Mouse (Mus musculus): ENCODE data around the gene Gm6217. TPM values are rescaled to one million over a fixed set of nuclear protein-coding genes. Genes with fewer than 3 reads are reported as not detected.
"Not testable (repeated sequence)": the region's sequence is repeated elsewhere in the genome, so short reads cannot be mapped to it uniquely, and the experiment has no call there.

The Gm6217 gene
- not detected in 2 replicates for polyA plus RNA-seq (2015; fragmentation: Nextera tagmentation; extraction: Ambion mirVana)

GRCm38 (mm10) chr1:82931326-82931725 lies at the start of gene Gm6217:
TSS of gene Gm6217 (minus strand) at chr1:82931399.
- not testable (repeated sequence) for ATAC-seq

GRCm38 (mm10) chr1:82977840-82978239 lies 46.6 kb upstream of the Gm6217 start:
- Histone ChIP-seq H3K9ac (no peak overlapping the region), H3K4me2 (replicated peaks) (no peak overlapping the region), H3K27ac (no peak overlapping the region), H3K4me1 (replicated peaks) (no peaks in the 10 kb centered on the region), H3K9me3 (no peaks in the 10 kb centered on the region), H3K27me3 (replicated peaks) (no peaks in the 10 kb centered on the region), H3K4me3 (replicated peaks) (no peak overlapping the region), H3K36me3 (no peaks in the 10 kb centered on the region)
- no peak for ATAC-seq

More at GRCm38 (mm10) chr1:82931326-82931725, at the start of gene Gm6217:
- H3K27ac ChIP-seq; H3K9me3 ChIP-seq; H3K27me3 ChIP-seq (replicated peaks); H3K9ac ChIP-seq; H3K4me1 ChIP-seq (replicated peaks); H3K36me3 ChIP-seq; H3K4me3 ChIP-seq (replicated peaks); H3K4me2 ChIP-seq (replicated peaks): not testable (repeated sequence)
- no CpG with 5 or more reads among the region's 6 CpGs for WGBS

- no peak overlapping the region for H3K9ac ChIP-seq
- no peaks in the 10 kb centered on the region for H3K9me3 ChIP-seq
- H3K4me1 ChIP-seq (replicated peaks) = no peaks in the 10 kb centered on the region
- no peak overlapping the region for H3K4me2 ChIP-seq (replicated peaks)
- H3K27ac ChIP-seq = no peak overlapping the region
- H3K4me3 ChIP-seq (replicated peaks) = no peak overlapping the region
- H3K27me3 ChIP-seq (replicated peaks) = no peaks in the 10 kb centered on the region
- no peak for ATAC-seq
- no peaks in the 10 kb centered on the region for H3K36me3 ChIP-seq
- 82% methylated on average over 5 of the region's 5 CpGs for WGBS
These were observed 44.6 kb upstream of the Gm6217 start for GRCm38 (mm10) chr1:82975750-82976149.

- ATAC-seq = peak; percentile 49; the same call in 1 of the 2 replicates
- Histone ChIP-seq H3K27ac (no peak overlapping the region), H3K4me2 (replicated peaks) (no peak overlapping the region), H3K4me3 (replicated peaks) (no peak overlapping the region), H3K4me1 (replicated peaks) (no peaks in the 10 kb centered on the region), H3K27me3 (replicated peaks) (no peaks in the 10 kb centered on the region), H3K9me3 (no peaks in the 10 kb centered on the region), H3K9ac (no peak overlapping the region), H3K36me3 (no peaks in the 10 kb centered on the region)
- 76% methylated on average over 9 of the region's 9 CpGs for WGBS
These were observed 43.1 kb upstream of the Gm6217 start for GRCm38 (mm10) chr1:82974342-82974741.

GRCm38 (mm10) chr1:82973901-82974300 lies 42.7 kb upstream of the Gm6217 start:
- Histone ChIP-seq H3K27ac (no peak overlapping the region), H3K36me3 (no peaks in the 10 kb centered on the region), H3K9me3 (no peaks in the 10 kb centered on the region), H3K4me3 (replicated peaks) (no peak overlapping the region), H3K27me3 (replicated peaks) (no peaks in the 10 kb centered on the region), H3K9ac (no peak overlapping the region), H3K4me2 (replicated peaks) (no peak overlapping the region), H3K4me1 (replicated peaks) (no peaks in the 10 kb centered on the region)
- 70% methylated on average over 6 of the region's 6 CpGs for WGBS
- no peak for ATAC-seq

- Histone ChIP-seq H3K9ac (no peak overlapping the region), H3K36me3 (no peaks in the 10 kb centered on the region), H3K27ac (no peak overlapping the region), H3K27me3 (replicated peaks) (no peaks in the 10 kb centered on the region), H3K4me3 (replicated peaks) (no peak overlapping the region), H3K4me2 (replicated peaks) (no peak overlapping the region), H3K9me3 (no peaks in the 10 kb centered on the region), H3K4me1 (replicated peaks) (no peaks in the 10 kb centered on the region)
- no peak for ATAC-seq
- 87% methylated on average over 1 of the region's 1 CpGs for WGBS
These were observed 42.0 kb upstream of the Gm6217 start for GRCm38 (mm10) chr1:82973244-82973643.

GRCm38 (mm10) chr1:82972046-82972445 lies 40.8 kb upstream of the Gm6217 start:
- no peak overlapping the region for H3K9ac ChIP-seq
- no peak overlapping the region for H3K4me2 ChIP-seq (replicated peaks)
- ATAC-seq = no peak
- no peak overlapping the region for H3K4me3 ChIP-seq (replicated peaks)
- no peaks in the 10 kb centered on the region for H3K9me3 ChIP-seq
- no peaks in the 10 kb centered on the region for H3K36me3 ChIP-seq
- 44% methylated on average over 4 of the region's 4 CpGs for WGBS
- H3K4me1 ChIP-seq (replicated peaks) = no peaks in the 10 kb centered on the region
- H3K27me3 ChIP-seq (replicated peaks) = no peaks in the 10 kb centered on the region
- no peak overlapping the region for H3K27ac ChIP-seq

- 67% methylated on average over 3 of the region's 3 CpGs for WGBS
- Histone ChIP-seq H3K9ac (no peak overlapping the region), H3K4me2 (replicated peaks) (no peak overlapping the region), H3K4me3 (replicated peaks) (no peak overlapping the region), H3K9me3 (no peaks in the 10 kb centered on the region), H3K4me1 (replicated peaks) (no peaks in the 10 kb centered on the region), H3K36me3 (no peaks in the 10 kb centered on the region), H3K27me3 (replicated peaks) (no peaks in the 10 kb centered on the region), H3K27ac (no peak overlapping the region)
- ATAC-seq = no peak
These were observed 35.2 kb upstream of the Gm6217 start for GRCm38 (mm10) chr1:82966413-82966812.

- ATAC-seq = no peak
- H3K4me2 ChIP-seq (replicated peaks) = no peak within 1 kb of the TSS
- no peak within 1 kb of the TSS for H3K9ac ChIP-seq
- no peaks in the 10 kb centered on the region for H3K36me3 ChIP-seq
- H3K4me3 ChIP-seq (replicated peaks) = no peak within 1 kb of the TSS
- no peaks in the 10 kb centered on the region for H3K27me3 ChIP-seq (replicated peaks)
- H3K27ac ChIP-seq = no peak within 1 kb of the TSS
- no peaks in the 10 kb centered on the region for H3K4me1 ChIP-seq (replicated peaks)
- WGBS = 87% methylated on average over 11 of the region's 11 CpGs
- H3K9me3 ChIP-seq = no peaks in the 10 kb centered on the region
These were observed 28.7 kb upstream of the Gm6217 start, which contains the start of gene Gm47955 for GRCm38 (mm10) chr1:82959870-82960385. TSS of gene Gm47955 (plus strand) at chr1:82960286.

- H3K9me3 ChIP-seq; H3K4me1 ChIP-seq (replicated peaks): not testable (repeated sequence)
These were observed 24.7 kb upstream of the Gm6217 start, which contains the start of gene Gm7544 for GRCm38 (mm10) chr1:82955913-82956312. TSS of gene Gm7544 (minus strand) at chr1:82956013.

GRCm38 (mm10) chr1:82948601-82949000 lies 17.4 kb upstream of the Gm6217 start:
- H3K4me2 ChIP-seq (replicated peaks) = no peak overlapping the region
- H3K4me3 ChIP-seq (replicated peaks) = no peak overlapping the region
- no peak overlapping the region for H3K9ac ChIP-seq
- H3K36me3 ChIP-seq = no peaks in the 10 kb centered on the region
- H3K4me1 ChIP-seq (replicated peaks) = no peaks in the 10 kb centered on the region
- H3K27ac ChIP-seq = no peak overlapping the region
- ATAC-seq = no peak
- H3K9me3 ChIP-seq = no peaks in the 10 kb centered on the region
- H3K27me3 ChIP-seq (replicated peaks) = no peaks in the 10 kb centered on the region
- WGBS = 79% methylated on average over 2 of the region's 2 CpGs

More at GRCm38 (mm10) chr1:82955913-82956312, 24.7 kb upstream of the Gm6217 start, which contains the start of gene Gm7544:
- not testable (repeated sequence) for ATAC-seq; H3K4me2 ChIP-seq (replicated peaks); H3K4me3 ChIP-seq (replicated peaks); H3K27me3 ChIP-seq (replicated peaks); H3K27ac ChIP-seq; H3K9ac ChIP-seq; H3K36me3 ChIP-seq

- 100% methylated on average over 2 of the region's 2 CpGs for WGBS
- H3K4me2 ChIP-seq (replicated peaks); H3K27ac ChIP-seq; H3K4me3 ChIP-seq (replicated peaks); ATAC-seq; H3K27me3 ChIP-seq (replicated peaks); H3K4me1 ChIP-seq (replicated peaks); H3K9me3 ChIP-seq; H3K9ac ChIP-seq; H3K36me3 ChIP-seq: not testable (repeated sequence)
These were observed 14.8 kb upstream of the Gm6217 start for GRCm38 (mm10) chr1:82946029-82946428.

GRCm38 (mm10) chr1:82943295-82943694 lies 12.1 kb upstream of the Gm6217 start, which contains the start of gene A030003K21Rik:
TSS of gene A030003K21Rik (minus strand) at chr1:82943388.
- H3K36me3 ChIP-seq; H3K9me3 ChIP-seq; H3K4me2 ChIP-seq (replicated peaks); H3K9ac ChIP-seq; H3K4me3 ChIP-seq (replicated peaks); H3K27ac ChIP-seq; H3K27me3 ChIP-seq (replicated peaks); ATAC-seq; H3K4me1 ChIP-seq (replicated peaks): not testable (repeated sequence)
- no CpG with 5 or more reads among the region's 6 CpGs for WGBS
